Mouse (Mus musculus): Measurements from ENCODE around the gene Pacsin2. TPM values are rescaled to one million over a fixed set of nuclear protein-coding genes. Genes with fewer than 3 reads are reported as not detected.
"Not testable (repeated sequence)": the region's sequence is repeated elsewhere in the genome, so short reads cannot be mapped to it uniquely, and the experiment has no call there.

Pacsin2 gene
- polyA plus RNA-seq, 1 experiment: 71.5 TPM

- DNase-seq (ENCODE audit: low spot score): no peak
Measured at GRCm38 (mm10) chr15:83374076-83374475, 90.3 kb downstream of the Pacsin2 start.

GRCm38 (mm10) chr15:83368702-83369101 lies 95.7 kb downstream of the Pacsin2 start:
- not testable (repeated sequence) for DNase-seq (ENCODE audit: low spot score)

GRCm38 (mm10) chr15:83368261-83368660 lies 96.1 kb downstream of the Pacsin2 start:
- no peak for DNase-seq (ENCODE audit: low spot score)

- DNase-seq (ENCODE audit: low spot score): peak; percentile 51
Measured at GRCm38 (mm10) chr15:83366933-83367552, 97.4 kb downstream of the Pacsin2 start.

- DNase-seq (ENCODE audit: low spot score): no peak
Measured at GRCm38 (mm10) chr15:83365697-83366096, 98.7 kb downstream of the Pacsin2 start.

- no peak for DNase-seq (ENCODE audit: low spot score)
Measured at GRCm38 (mm10) chr15:83364194-83364593, 100.2 kb downstream of the Pacsin2 start.

- DNase-seq (ENCODE audit: low spot score): not testable (repeated sequence)
Measured at GRCm38 (mm10) chr15:83362813-83363212, 101.6 kb downstream of the Pacsin2 start.

GRCm38 (mm10) chr15:83360899-83361298 lies 103.5 kb downstream of the Pacsin2 start:
- not testable (repeated sequence) for DNase-seq (ENCODE audit: low spot score)

- no peak for DNase-seq (ENCODE audit: low spot score)
Measured at GRCm38 (mm10) chr15:83360140-83360539, 104.3 kb downstream of the Pacsin2 start.

GRCm38 (mm10) chr15:83358476-83358875 lies 105.9 kb downstream of the Pacsin2 start:
- no peak for DNase-seq (ENCODE audit: low spot score)

GRCm38 (mm10) chr15:83351546-83351945 lies 112.9 kb downstream of the Pacsin2 start:
- no peak for DNase-seq (ENCODE audit: low spot score)

GRCm38 (mm10) chr15:83350859-83351258 lies 113.5 kb downstream of the Pacsin2 start:
- no peak for DNase-seq (ENCODE audit: low spot score)

- DNase-seq (ENCODE audit: low spot score): peak; percentile 92
Measured at GRCm38 (mm10) chr15:83349954-83350711, 114.3 kb downstream of the Pacsin2 start, which contains the start of gene Arfgap3. TSS of gene Arfgap3 (minus strand) at chr15:83350247.

GRCm38 (mm10) chr15:83349225-83349953 lies 115.0 kb downstream of the Pacsin2 start:
- no peak for DNase-seq (ENCODE audit: low spot score)

GRCm38 (mm10) chr15:83348747-83349146 lies 115.7 kb downstream of the Pacsin2 start:
- DNase-seq (ENCODE audit: low spot score): no peak

GRCm38 (mm10) chr15:83345898-83346529 lies 118.4 kb downstream of the Pacsin2 start:
- no peak for DNase-seq (ENCODE audit: low spot score)

- no peak for DNase-seq (ENCODE audit: low spot score)
Measured at GRCm38 (mm10) chr15:83344956-83345355, 119.5 kb downstream of the Pacsin2 start.

GRCm38 (mm10) chr15:83344157-83344556 lies 120.2 kb downstream of the Pacsin2 start:
- DNase-seq (ENCODE audit: low spot score): no peak

- no peak for DNase-seq (ENCODE audit: low spot score)
Measured at GRCm38 (mm10) chr15:83338908-83339307, 125.5 kb downstream of the Pacsin2 start.

- peak; percentile 37 for DNase-seq (ENCODE audit: low spot score)
Measured at GRCm38 (mm10) chr15:83337903-83338870, 126.2 kb downstream of the Pacsin2 start.

- DNase-seq (ENCODE audit: low spot score): no peak
Measured at GRCm38 (mm10) chr15:83332373-83332772, 132.0 kb downstream of the Pacsin2 start.
